24 mouse cellular contexts compared by ENCODE assay signal in genomic region chr10:97220431-97220830, GRCm38 (mm10).
DNase-seq lines count a peak whose midpoint lies in the region; ATAC-seq and TF ChIP-seq lines count a peak whose summit lies in the region.
"Had no signal": no experiment of that assay in that cellular context is flagged by ENCODE, and none has a peak within 500 bp of the region (broad histone marks: within the 10 kb centered on the region; RNA-seq: fewer than 3 reads in every experiment).

No protein-coding gene starts in this region.

- peaks cover 8% of the 10 kb centered on the region; the same call in 1 of the 2 replicates for H3K4me1 ChIP-seq in lung, embryonic 15.5 days
- no peaks in the 10 kb centered on the region for H3K4me1 ChIP-seq in lung, adult 2 months (ENCODE audit: control insufficient read depth, insufficient read depth, low read length)
- no peaks in the 10 kb centered on the region for H3K4me1 ChIP-seq in intestine, postnatal 0 days (replicated peaks; ENCODE audit: control insufficient read depth, insufficient read depth, low read length)
- H3K4me1 ChIP-seq: heart, embryonic 15.5 days; liver, embryonic 12.5 days; midbrain, embryonic 10.5 days; neural tube, embryonic 13.5 days had no signal

- no peak overlapping the region for H3K4me3 ChIP-seq in lung, embryonic 15.5 days
- no peak overlapping the region for H3K4me3 ChIP-seq in lung, adult 2 months (replicated peaks; ENCODE audit: extremely low read depth, low read depth, low read length)
- H3K4me3 ChIP-seq in intestine, postnatal 0 days (ENCODE audit: low read depth, low read length) = no peak overlapping the region
- H3K4me3 ChIP-seq: embryonic facial prominence, embryonic 15.5 days; heart, embryonic 15.5 days; liver, embryonic 12.5 days; midbrain, embryonic 10.5 days; myocyte; neural tube, embryonic 13.5 days had no signal

- H3K27ac ChIP-seq in lung, embryonic 15.5 days = peak overlapping the region; percentile 47
- H3K27ac ChIP-seq in intestine, postnatal 0 days (ENCODE audit: low read depth, low read length) = no peak overlapping the region
- H3K27ac ChIP-seq: embryonic facial prominence, embryonic 15.5 days; heart, embryonic 15.5 days; hindbrain, embryonic 14.5 days; liver, embryonic 12.5 days; midbrain, embryonic 10.5 days; neural tube, embryonic 13.5 days had no signal

- no peak for TF ChIP-seq CTCF in lung, adult 2 months (IDR thresholded peaks at IDR 0.05; ENCODE audit: insufficient read depth, low read length)
- TF ChIP-seq CTCF in intestine, postnatal 0 days (IDR thresholded peaks at IDR 0.05; ENCODE audit: low read depth) = no peak

- intact Hi-C loops in heart, postnatal 10 days (cut with DNase I) = no loop called here

- TF ChIP-seq POLR2A in lung, adult 2 months (IDR thresholded peaks at IDR 0.05; ENCODE audit: borderline replicate concordance, extremely low read depth, low read depth, low read length) = no peak

- no peak for ATAC-seq in lung, embryonic 15.5 days (ENCODE audit: borderline replicate concordance, extremely low read depth, low FRiP score, low TSS enrichment)
- peak; percentile 95 for ATAC-seq in intestine, postnatal 0 days
- no peak for ATAC-seq in megakaryocyte, adult 5-6 weeks (ENCODE audit: poor library complexity, severe bottlenecking)
- ATAC-seq: inflammation-experienced regulatory T-cells, adult 6 months; liver, embryonic 12.5 days; midbrain, embryonic 16.5 days had no signal

- no peaks in the 10 kb centered on the region for H3K9me3 ChIP-seq in lung, embryonic 15.5 days
- no peaks in the 10 kb centered on the region for H3K9me3 ChIP-seq in intestine, postnatal 0 days (ENCODE audit: control insufficient read depth)
- H3K9me3 ChIP-seq: embryonic facial prominence, embryonic 15.5 days; heart, embryonic 15.5 days; liver, embryonic 12.5 days; midbrain, embryonic 10.5 days; neural tube, embryonic 13.5 days had no signal

- no peak overlapping the region for H3K9ac ChIP-seq in lung, embryonic 15.5 days
- H3K9ac ChIP-seq in intestine, postnatal 0 days (ENCODE audit: low read depth, low read length) = no peak overlapping the region
- H3K9ac ChIP-seq: embryonic facial prominence, embryonic 15.5 days; heart, embryonic 15.5 days; hindbrain, embryonic 14.5 days; liver, embryonic 12.5 days; neural tube, embryonic 13.5 days had no signal

- H3K36me3 ChIP-seq in lung, embryonic 15.5 days = no peaks in the 10 kb centered on the region
- no peaks in the 10 kb centered on the region for H3K36me3 ChIP-seq in intestine, postnatal 0 days (ENCODE audit: control insufficient read depth, insufficient read depth)
- H3K36me3 ChIP-seq: embryonic facial prominence, embryonic 15.5 days; heart, embryonic 15.5 days; liver, embryonic 12.5 days; midbrain, embryonic 10.5 days; neural tube, embryonic 13.5 days had no signal

- 75% methylated on average over 3 of the region's 3 CpGs for WGBS in lung, embryonic 15.5 days
- 87% methylated on average over 3 of the region's 3 CpGs for WGBS in lung, adult 2 months
- WGBS in intestine, postnatal 0 days = 37% methylated on average over 3 of the region's 3 CpGs

- no peak overlapping the region for H3K4me2 ChIP-seq in lung, embryonic 15.5 days
- no peak overlapping the region for H3K4me2 ChIP-seq in intestine, postnatal 0 days (replicated peaks; ENCODE audit: low read depth)
- H3K4me2 ChIP-seq: embryonic facial prominence, embryonic 15.5 days; heart, embryonic 15.5 days; hindbrain, embryonic 14.5 days; liver, embryonic 12.5 days; neural tube, embryonic 13.5 days had no signal

- DNase-seq in embryo, embryonic 11 days = peak; percentile 8
- no peak for DNase-seq in embryo, embryonic 10 days (ENCODE audit: low spot score)
- DNase-seq in lung, adult 2 months = no peak
- DNase-seq in heart, postnatal 10 days = no peak
- DNase-seq: cerebellum, adult 9-11 months; heart, postnatal 4 days; kidney, postnatal 14 days; layer of hippocampus, postnatal 36 days; lung, adult 18-20 months; lung, postnatal 4 days; retina, postnatal 1 day; right cerebral cortex, postnatal 25 days had no signal

- no peaks in the 10 kb centered on the region for H3K27me3 ChIP-seq in lung, embryonic 15.5 days
- H3K27me3 ChIP-seq in intestine, postnatal 0 days (replicated peaks; ENCODE audit: control insufficient read depth, insufficient read depth, low read length) = no peaks in the 10 kb centered on the region
- H3K27me3 ChIP-seq: embryonic facial prominence, embryonic 15.5 days; heart, embryonic 15.5 days; liver, embryonic 12.5 days; neural tube, embryonic 13.5 days had no signal
